Mouse (Mus musculus) neutrophil, adult 59 days (primary cell): Measurements from ENCODE around the gene Capn9. TPM values are rescaled to one million over a fixed set of nuclear protein-coding genes. Genes with fewer than 3 reads are reported as not detected.

ENCODE experiments used
- total RNA-seq, 2 experiments: library from RNA; stranded (reverse); gene quantifications; 1 replicate in 1 of 2; 2 replicates in 1 of 2; pipeline ENCODE4 v1.2.4; 2023

Capn9 gene
- not detected for total RNA-seq

DNA sequence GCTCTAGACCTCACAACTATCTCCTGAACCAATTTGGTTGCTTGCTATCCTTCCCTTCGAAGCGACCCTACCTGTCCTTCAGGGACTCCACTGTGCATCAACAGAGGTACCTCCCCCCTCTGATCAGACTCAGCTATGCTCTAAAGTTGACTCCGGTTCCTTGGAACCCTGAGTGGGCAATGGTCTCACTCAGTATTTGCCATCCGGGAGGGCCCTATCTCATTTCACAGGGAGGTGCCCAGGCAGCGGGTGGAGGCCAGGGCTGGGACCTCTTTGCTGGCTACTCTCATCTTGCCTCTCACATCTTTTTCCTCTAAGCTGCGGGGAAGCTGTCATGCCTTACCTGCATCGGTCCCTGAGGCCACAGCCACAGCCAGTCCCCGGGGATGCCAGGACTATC is at the start of gene Capn9:
Gene Capn9 (plus strand): TSS at position 301 of the 400 bp plus-strand sequence.

DNA sequence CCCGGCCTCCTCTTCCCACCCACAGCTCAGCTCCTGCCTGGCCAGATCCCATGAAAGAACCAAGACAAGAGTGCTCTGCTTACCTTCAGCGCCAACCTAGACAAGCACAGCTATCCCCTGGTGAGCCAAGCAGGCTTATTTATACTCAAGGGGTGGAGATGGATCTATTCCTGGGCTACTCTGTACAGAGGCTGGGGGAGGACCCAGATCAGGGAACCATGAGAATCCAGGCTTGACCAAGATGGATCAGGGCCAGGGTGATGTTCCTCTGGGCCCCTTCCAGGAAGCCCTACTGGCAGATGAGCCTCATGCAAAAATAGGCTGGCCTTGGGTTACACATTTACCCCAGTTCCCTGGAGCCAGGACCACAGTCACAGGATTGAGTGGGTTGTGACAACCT is 6.3 kb upstream of the Capn9 start, which contains the start of gene Agt:
Gene Agt (minus strand): TSS at position 114 of the 400 bp plus-strand sequence.

DNA sequence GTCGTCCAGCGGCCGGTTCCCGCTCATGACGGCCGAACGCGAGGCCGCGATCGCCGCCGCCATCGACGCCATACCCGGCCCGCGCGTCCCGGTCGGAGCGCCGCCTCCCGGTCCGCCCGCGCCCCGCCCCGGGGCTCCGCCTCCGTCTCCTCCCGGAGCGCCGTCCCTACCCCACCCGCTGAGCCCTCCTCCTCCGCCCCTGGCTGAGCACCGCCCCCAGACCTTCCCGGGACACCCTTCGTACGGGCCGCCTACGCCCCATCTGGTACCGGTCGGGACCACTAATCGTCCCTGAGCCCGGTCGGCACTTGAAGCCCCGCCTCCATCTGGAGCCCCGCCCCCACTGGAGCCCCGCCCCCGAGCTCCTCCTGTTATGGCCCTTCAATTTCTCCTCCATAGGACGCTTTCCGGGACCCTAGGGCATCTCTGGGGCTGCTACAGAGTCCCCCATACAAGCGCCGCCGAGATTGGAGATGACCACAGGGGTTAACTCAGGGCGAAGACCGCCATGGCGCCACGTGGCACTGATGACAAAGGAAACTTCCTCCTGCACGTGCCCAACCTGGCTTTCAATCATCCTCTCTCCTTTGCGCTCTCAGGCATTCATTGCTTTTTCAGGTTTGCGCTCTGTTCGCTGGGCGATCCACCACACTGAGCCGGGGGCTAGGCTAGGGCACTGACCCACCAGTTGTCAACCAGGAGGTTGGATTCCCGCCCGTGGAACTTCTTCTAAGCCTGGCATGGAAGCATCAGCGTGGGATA is 87.4 kb downstream of the Capn9 start, which contains the start of gene 2310022B05Rik:
Gene 2310022B05Rik (minus strand): TSS at position 258 of the 762 bp plus-strand sequence.

Other genes starting within 250 kb of the Capn9 start
- gene Pgbd5, start 136.5 kb upstream of the Capn9 start, total RNA-seq = under 1 TPM; 0.13 to 0.36 TPM
- 10 to 100 TPM; 26.0 to 30.3 TPM for gene Cog2, start 55.3 kb upstream of the Capn9 start, total RNA-seq
- not detected for gene Agt, start 6.4 kb upstream of the Capn9 start, total RNA-seq
- 1 to 10 TPM; 4.3 to 5.2 TPM for gene 2310022B05Rik, start 87.3 kb downstream of the Capn9 start, total RNA-seq
- 10 to 100 TPM; 42.0 to 42.9 TPM for gene Ttc13, start 145.9 kb downstream of the Capn9 start, total RNA-seq
- gene Arv1, start 146.0 kb downstream of the Capn9 start, total RNA-seq = 1 to 10 TPM; 4.7 to 5.1 TPM
- gene Fam89a, start 175.7 kb downstream of the Capn9 start, total RNA-seq = under 1 TPM in 1 of 2 experiments, not detected in 1; 0.44 TPM
- gene Trim67, start 217.0 kb downstream of the Capn9 start, total RNA-seq = not detected